ENCODE assay signal across 10 mouse cellular contexts in the genomic region with DNA sequence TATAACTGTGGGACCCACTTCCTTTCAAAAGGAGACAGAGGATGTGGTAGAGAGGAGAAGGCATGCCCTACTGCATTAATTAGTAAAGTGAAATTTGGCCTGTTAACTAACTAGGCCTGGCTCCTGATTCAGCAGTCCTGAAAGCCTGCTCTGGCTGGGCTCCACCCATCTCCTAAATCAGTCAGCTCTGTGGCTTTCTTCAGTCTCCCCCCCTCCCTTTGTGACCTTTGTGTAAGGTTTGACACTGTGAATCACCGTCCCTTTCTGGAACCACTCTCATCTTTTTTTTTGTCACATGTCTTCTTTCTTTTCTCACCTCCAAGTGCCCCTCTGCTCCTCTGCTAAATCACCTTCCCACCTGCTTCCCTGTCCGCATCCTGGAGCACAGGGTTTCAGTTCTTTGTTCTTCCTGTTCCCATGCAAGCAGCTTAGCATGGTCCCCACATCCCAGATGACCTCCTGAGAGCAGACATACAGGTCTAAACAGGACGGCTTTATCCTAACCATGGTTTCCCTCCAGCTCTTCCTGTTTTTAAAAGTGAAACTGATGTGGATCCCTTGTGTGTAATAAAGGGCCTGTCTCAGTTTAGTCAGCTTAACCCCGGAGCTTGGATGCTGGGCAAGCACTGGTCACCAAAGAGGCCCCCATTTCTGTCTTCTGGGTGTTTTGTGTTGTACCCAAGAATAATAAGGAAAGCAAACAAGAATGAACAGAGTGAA. TPM values are rescaled to one million over a fixed set of nuclear protein-coding genes. Genes with fewer than 3 reads are reported as not detected.
A peak's percentile ranks its signal among the peaks of the same experiment; 100 is the strongest.
DNase-seq lines count a peak whose midpoint lies in the region; ATAC-seq and TF ChIP-seq lines count a peak whose summit lies in the region.
"Had no signal": no experiment of that assay in that cellular context is flagged by ENCODE, and none has a peak within 500 bp of the region (broad histone marks: within the 10 kb centered on the region; RNA-seq: fewer than 3 reads in every experiment).

No protein-coding gene starts in this region.

- peak in 1 of 2 experiments; percentile 9 for DNase-seq in heart, adult 2 months
- DNase-seq in heart, postnatal 4 days, result no peak
- DNase-seq in A20 (ENCODE audit: low read depth, low spot score), result peak; percentile 41
- peak; percentile 53 for DNase-seq in adrenal gland, postnatal 14 days
- no peak for DNase-seq in limb, embryonic 10.5 days (ENCODE audit: low spot score)
- DNase-seq in layer of hippocampus, adult 9-10 months (ENCODE audit: low spot score), result no peak
- no peak for DNase-seq in cerebellum, adult 11 months
- DNase-seq: right cerebral cortex, adult 18-20 months had no signal

- no peaks in the 10 kb centered on the region for H3K27me3 ChIP-seq in heart, adult 2 months (ENCODE audit: control insufficient read depth, insufficient read depth, low read length)
- no peaks in the 10 kb centered on the region for H3K27me3 ChIP-seq in limb, embryonic 10.5 days (ENCODE audit: low read depth, poor library complexity, severe bottlenecking)
- H3K27me3 ChIP-seq in midbrain, embryonic 15.5 days (replicated peaks), result no peaks in the 10 kb centered on the region
- H3K27me3 ChIP-seq: embryonic facial prominence, embryonic 15.5 days had no signal

- no peaks in the 10 kb centered on the region for H3K9me3 ChIP-seq in limb, embryonic 10.5 days (replicated peaks)
- H3K9me3 ChIP-seq in midbrain, embryonic 15.5 days, result no peaks in the 10 kb centered on the region
- H3K9me3 ChIP-seq: embryonic facial prominence, embryonic 15.5 days had no signal

- H3K79me2 ChIP-seq in heart, adult 2 months (replicated peaks; ENCODE audit: control insufficient read depth, insufficient read depth, low read length), result no peaks in the 10 kb centered on the region

- H3K4me1 ChIP-seq in heart, adult 2 months (ENCODE audit: control insufficient read depth, insufficient read depth, low read length), result peaks cover 2% of the 10 kb centered on the region
- H3K4me1 ChIP-seq in limb, embryonic 10.5 days, result peaks cover 11% of the 10 kb centered on the region
- no peaks in the 10 kb centered on the region for H3K4me1 ChIP-seq in midbrain, embryonic 15.5 days
- H3K4me1 ChIP-seq: embryonic facial prominence, embryonic 15.5 days had no signal

- WGBS in heart, adult 2 months, result 31% methylated on average over 4 of the region's 4 CpGs
- whole genome bisulfite sequencing in limb, embryonic 10.5 days, result 52% methylated on average over 4 of the region's 4 CpGs
- WGBS in midbrain, embryonic 15.5 days, result 61% methylated on average over 4 of the region's 4 CpGs

- H3K36me3 ChIP-seq in heart, adult 2 months (ENCODE audit: control insufficient read depth, insufficient read depth, low read length), result no peaks in the 10 kb centered on the region
- no peaks in the 10 kb centered on the region for H3K36me3 ChIP-seq in limb, embryonic 10.5 days
- H3K36me3 ChIP-seq in midbrain, embryonic 15.5 days (replicated peaks), result no peaks in the 10 kb centered on the region
- H3K36me3 ChIP-seq: embryonic facial prominence, embryonic 15.5 days had no signal

- H3K4me2 ChIP-seq in midbrain, embryonic 15.5 days, result no peak overlapping the region
- H3K4me2 ChIP-seq: embryonic facial prominence, embryonic 15.5 days had no signal

- H3K9ac ChIP-seq in heart, adult 2 months (ENCODE audit: low read depth, low read length), result no peak overlapping the region
- no peak overlapping the region for H3K9ac ChIP-seq in midbrain, embryonic 15.5 days
- H3K9ac ChIP-seq: embryonic facial prominence, embryonic 15.5 days had no signal

- no peak for TF ChIP-seq CTCF in heart, adult 2 months (IDR thresholded peaks at IDR 0.05)

- intact Hi-C loops in heart, adult 2 months (cut with DNase I), result no loop called here

- ATAC-seq in midbrain, embryonic 15.5 days (replicated peaks), result no peak

- H3K4me3 ChIP-seq in heart, adult 2 months, result no peak overlapping the region
- no peak overlapping the region for H3K4me3 ChIP-seq in limb, embryonic 10.5 days
- H3K4me3 ChIP-seq in midbrain, embryonic 15.5 days, result no peak overlapping the region
- H3K4me3 ChIP-seq: embryonic facial prominence, embryonic 15.5 days had no signal

- TF ChIP-seq EP300 in heart, adult 2 months (IDR thresholded peaks at IDR 0.05; ENCODE audit: insufficient read depth, low read depth, low read length), result no peak

- no peak for TF ChIP-seq POLR2A in heart, adult 2 months (IDR thresholded peaks at IDR 0.05; ENCODE audit: insufficient read depth, low read depth, low read length)

- peak overlapping the region; percentile 23; the same call in 1 of the 2 replicates for H3K27ac ChIP-seq in heart, adult 2 months
- H3K27ac ChIP-seq in limb, embryonic 10.5 days, result peak overlapping the region; percentile 62; the same call in 1 of the 2 replicates
- no peak overlapping the region for H3K27ac ChIP-seq in midbrain, embryonic 15.5 days
- H3K27ac ChIP-seq: embryonic facial prominence, embryonic 15.5 days had no signal

RNA-seq across cellular contexts. Expression of a gene that starts 42.6 kb away (rescaled TPM):
- total RNA-seq in heart, adult 2 months (2021), result 1 to 10 TPM; 4.6 to 5.2 TPM
- 3.0 and 4.2 TPM in 2 replicates for polyA plus RNA-seq in heart, adult 2 months (2012; rRNA removed)
- 10 to 100 TPM in 1 of 2 experiments, 1 to 10 TPM in 1; 9.1 to 11.7 TPM for total RNA-seq in heart, postnatal 4 days (2021)
- total RNA-seq in adrenal gland, postnatal 14 days (2021), result 4.3 and 5.6 TPM in 2 replicates
- 11.7 and 11.8 TPM in 2 replicates for polyA plus RNA-seq in limb, embryonic 10.5 days (2016; fragmentation: Nextera tagmentation; extraction: Ambion mirVana)
- 28.9 and 30.3 TPM in 2 replicates for polyA plus RNA-seq in midbrain, embryonic 15.5 days (2015; fragmentation: Nextera tagmentation; extraction: Ambion mirVana)

RNA-seq across cellular contexts. Expression of a gene that starts 46.0 kb away (rescaled TPM):
- total RNA-seq in heart, adult 2 months (2021), result 100 to 1,000 TPM; 265 to 344 TPM
- polyA plus RNA-seq in heart, adult 2 months (2012; rRNA removed), result 197 and 295 TPM in 2 replicates
- 100 to 1,000 TPM; 137 to 153 TPM for total RNA-seq in heart, postnatal 4 days (2021)
- 152 and 153 TPM in 2 replicates for total RNA-seq in adrenal gland, postnatal 14 days (2021)
- 213 and 227 TPM in 2 replicates for polyA plus RNA-seq in limb, embryonic 10.5 days (2016; fragmentation: Nextera tagmentation; extraction: Ambion mirVana)
- polyA plus RNA-seq in midbrain, embryonic 15.5 days (2015; fragmentation: Nextera tagmentation; extraction: Ambion mirVana), result 223 and 231 TPM in 2 replicates

RNA-seq across cellular contexts. Expression of a gene that starts 51.9 kb away (rescaled TPM):
- 10 to 100 TPM; 52.7 to 58.0 TPM for total RNA-seq in heart, adult 2 months (2021)
- 31.0 and 60.7 TPM in 2 replicates for polyA plus RNA-seq in heart, adult 2 months (2012; rRNA removed)
- total RNA-seq in heart, postnatal 4 days (2021), result 10 to 100 TPM; 86.3 to 87.2 TPM
- total RNA-seq in adrenal gland, postnatal 14 days (2021), result 75.1 and 78.2 TPM in 2 replicates
- 89.8 and 92.2 TPM in 2 replicates for polyA plus RNA-seq in limb, embryonic 10.5 days (2016; fragmentation: Nextera tagmentation; extraction: Ambion mirVana)
- 127 and 130 TPM in 2 replicates for polyA plus RNA-seq in midbrain, embryonic 15.5 days (2015; fragmentation: Nextera tagmentation; extraction: Ambion mirVana)

Comparison
In these comparisons a context has a peak if more than half of its experiments do, and no peak if none do; other contexts are left out.
1. DNase-seq: peak in A20 (single experiment) and adrenal gland, postnatal 14 days (single experiment); none in heart, postnatal 4 days (single experiment), limb, embryonic 10.5 days (single experiment), layer of hippocampus, adult 9-10 months (single experiment) and cerebellum, adult 11 months (single experiment).